Mouse (Mus musculus) lung, postnatal 25 days (tissue): ENCODE results near the gene Bckdk.
A peak's percentile ranks its signal among the peaks of the same experiment; 100 is the strongest.
"Not testable (repeated sequence)": the region's sequence is repeated elsewhere in the genome, so short reads cannot be mapped to it uniquely, and the experiment has no call there.

ENCODE experiments used
- DNase-seq: peaks from one replicate; pipeline ENCODE4 v3.0.0; 2022; ENCODE audit warnings: low spot score

Gene Bckdk

GRCm38 (mm10) chr7:127903971-127904796 is at the start of gene Bckdk:
Bckdk (plus strand) TSS chr7:127904082.
- DNase-seq: peak; percentile 80

DNA sequence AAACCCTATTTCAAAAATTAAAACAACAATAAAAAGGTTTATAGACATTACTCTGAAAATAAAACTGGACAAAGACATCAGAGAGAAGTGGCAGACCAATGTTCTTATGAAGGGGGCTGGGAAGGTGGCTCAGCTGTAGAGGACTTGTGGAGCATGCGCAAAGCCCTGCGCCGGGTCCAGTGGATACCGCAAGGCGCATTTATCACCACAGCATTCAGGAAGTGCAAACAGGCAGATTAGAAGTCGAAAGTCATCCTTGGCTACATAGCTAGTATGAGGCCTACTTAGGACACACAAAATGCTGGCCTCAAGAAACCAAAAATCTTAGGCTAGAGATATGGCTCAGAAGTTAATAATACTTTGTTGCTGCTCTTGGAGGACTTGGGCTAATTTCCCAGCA is 45.6 kb upstream of the Bckdk start:
- DNase-seq: no peak

GRCm38 (mm10) chr7:127866434-127866833 is 37.4 kb upstream of the Bckdk start:
- no peak for DNase-seq

- DNase-seq: no peak
These were observed 36.2 kb upstream of the Bckdk start for GRCm38 (mm10) chr7:127867641-127868040.

DNA sequence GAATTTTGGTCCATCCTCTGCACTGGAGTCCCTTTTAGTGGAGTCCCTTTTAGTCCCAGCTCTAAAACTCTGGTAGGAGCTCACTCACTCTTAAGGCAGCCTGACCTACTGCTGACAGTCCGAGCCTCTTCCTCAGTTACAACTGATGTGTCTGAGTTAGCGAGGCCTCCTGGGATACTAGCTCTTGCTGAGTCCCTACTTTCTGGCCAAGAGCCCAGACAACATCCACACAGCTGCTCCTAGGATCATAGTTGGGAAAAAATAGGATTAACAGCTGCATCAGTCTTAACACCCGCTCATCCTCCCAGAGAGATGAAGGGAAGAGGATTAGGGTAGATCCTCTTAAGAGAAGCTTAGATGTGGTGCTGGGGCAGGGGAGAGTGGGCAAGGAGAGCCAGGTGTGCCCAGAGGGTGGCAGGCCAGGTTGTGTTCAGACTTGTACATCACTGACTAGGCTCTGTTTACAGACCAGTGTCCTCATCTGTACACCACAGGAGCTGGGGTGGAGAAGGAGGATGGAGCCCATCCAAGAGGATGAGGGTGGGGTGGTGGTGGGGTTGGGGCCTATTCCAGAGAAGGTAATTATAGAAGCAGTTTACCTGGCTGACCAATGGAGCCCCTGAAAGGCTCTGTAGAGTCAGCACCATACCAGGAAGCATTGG is 34.6 kb upstream of the Bckdk start:
- no peak for DNase-seq

DNA sequence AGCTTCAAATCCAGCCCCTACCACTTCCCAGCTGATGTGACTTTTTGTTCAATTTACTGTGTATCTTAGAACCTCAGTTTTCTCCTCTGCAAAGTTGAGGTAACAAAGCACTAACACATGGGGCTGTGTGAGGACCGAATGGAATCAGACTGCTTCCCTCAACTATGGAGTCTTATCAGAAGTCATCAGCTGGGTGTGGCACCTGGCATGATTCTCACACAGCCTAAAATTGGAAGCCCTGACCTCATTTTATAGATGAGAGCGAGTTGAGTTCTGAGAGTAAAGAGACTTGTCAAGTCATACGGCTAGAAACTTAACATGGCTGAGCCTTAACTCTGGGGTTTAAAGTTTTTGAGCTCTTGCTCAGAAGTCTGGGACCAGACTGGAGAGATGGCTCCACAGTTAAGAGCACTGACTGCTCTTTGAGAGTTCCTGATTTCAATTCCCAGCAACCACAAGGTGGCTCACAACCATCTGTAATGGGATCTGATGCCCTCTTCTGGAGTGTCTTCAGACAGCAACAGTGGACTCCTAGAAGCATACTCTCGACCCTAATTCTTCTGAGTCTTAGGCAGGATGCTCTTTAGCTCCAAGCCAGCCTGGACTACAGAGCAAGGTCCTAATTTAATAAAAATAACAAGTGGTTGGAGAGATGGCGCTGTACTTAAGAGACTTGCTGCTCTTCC is 33.6 kb upstream of the Bckdk start:
- no peak for DNase-seq

- no peak for DNase-seq
These were observed 28.9 kb upstream of the Bckdk start for GRCm38 (mm10) chr7:127874812-127875626.

DNA sequence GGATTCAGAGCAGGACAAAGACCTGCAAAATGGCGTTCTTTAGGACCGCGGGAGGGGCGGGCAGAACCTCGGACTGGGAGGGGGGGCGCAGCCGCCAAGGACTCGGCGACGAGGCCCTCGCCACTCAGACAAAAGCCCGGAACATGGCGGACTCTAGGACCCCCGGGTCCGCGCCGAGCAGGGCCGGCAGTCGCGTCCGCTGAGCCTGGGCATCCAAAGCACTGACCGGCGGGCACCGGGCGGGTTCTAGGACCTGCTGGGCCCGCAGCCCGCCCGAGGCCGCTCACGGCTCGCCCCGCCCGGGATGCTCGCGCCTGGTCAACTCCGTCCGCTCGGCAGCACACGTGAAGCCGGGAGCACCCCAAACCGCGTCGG is 28.3 kb upstream of the Bckdk start:
- peak; percentile 93 for DNase-seq

GRCm38 (mm10) chr7:127876041-127876466 is 27.8 kb upstream of the Bckdk start, which contains the start of gene Zfp646:
Zfp646 (plus strand) TSS chr7:127876221.
- peak; percentile 71 for DNase-seq

- peak; percentile 92 for DNase-seq
These were observed 27.2 kb upstream of the Bckdk start, which contains the start of gene Zfp668 for GRCm38 (mm10) chr7:127876467-127877348. Zfp668 (minus strand) TSS chr7:127876828.

DNA sequence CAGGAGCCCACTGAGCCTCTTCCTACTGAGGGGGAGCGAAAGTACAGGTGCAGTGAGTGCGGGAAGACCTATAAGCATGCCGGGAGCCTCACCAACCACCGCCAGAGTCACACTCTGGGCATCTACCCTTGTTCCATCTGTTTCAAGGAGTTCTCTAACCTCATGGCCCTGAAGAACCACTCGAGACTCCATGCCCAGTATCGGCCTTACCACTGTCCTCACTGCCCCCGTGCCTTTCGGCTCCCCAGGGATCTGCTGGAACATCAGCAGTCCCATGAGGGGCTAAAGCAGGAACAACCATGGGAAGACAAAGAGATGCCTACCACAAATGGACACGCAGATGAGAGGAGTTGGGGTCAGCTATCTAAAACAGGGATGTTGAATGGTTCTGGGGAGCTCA is 24.6 kb upstream of the Bckdk start:
- DNase-seq: no peak

GRCm38 (mm10) chr7:127880431-127880830 is 23.5 kb upstream of the Bckdk start:
- no peak for DNase-seq

DNA sequence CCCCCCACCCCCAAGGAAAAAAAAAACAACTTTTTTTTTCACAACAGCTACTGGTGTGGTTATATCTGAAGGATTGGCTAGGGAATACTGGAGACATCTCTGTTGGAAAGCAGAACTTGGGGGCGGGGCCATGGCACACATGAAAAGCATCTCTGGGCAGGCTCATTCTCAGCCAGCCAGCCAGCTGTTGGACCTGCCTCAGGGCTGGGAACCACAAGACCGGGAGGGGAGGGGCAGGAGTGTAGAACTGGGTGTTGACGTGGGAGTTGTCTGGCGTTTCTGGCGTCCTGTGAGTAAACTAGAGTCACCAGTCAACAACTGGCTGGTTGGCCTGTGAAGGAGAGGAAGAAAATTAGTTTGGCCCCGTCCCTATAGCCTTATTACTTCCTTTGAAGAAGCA is 17.9 kb upstream of the Bckdk start:
- DNase-seq: peak; percentile 63

GRCm38 (mm10) chr7:127886551-127886950 is 17.3 kb upstream of the Bckdk start:
- DNase-seq: no peak

GRCm38 (mm10) chr7:127887191-127887590 is 16.7 kb upstream of the Bckdk start:
- DNase-seq: no peak

DNA sequence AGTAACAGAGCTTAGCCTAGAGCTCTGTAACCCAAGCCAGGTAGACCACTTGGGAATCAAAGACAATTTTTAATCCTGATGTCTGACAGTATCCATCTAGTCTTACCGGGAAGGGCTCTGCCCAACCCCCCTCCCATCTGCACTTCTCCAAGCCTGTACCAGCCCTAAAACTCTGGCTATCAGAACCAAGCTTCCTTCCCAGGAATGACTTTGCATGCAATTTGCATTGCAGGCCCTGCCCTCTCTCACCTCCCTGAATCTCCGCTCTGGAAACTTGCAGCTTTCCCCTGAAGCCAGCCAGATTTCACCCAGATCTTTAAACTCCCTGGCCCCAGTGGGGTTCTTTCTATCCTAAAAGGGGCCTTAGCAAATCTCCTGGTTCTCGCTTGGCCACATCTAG is 16.1 kb upstream of the Bckdk start:
- no peak for DNase-seq

GRCm38 (mm10) chr7:127888821-127889220 is 15.1 kb upstream of the Bckdk start:
- no peak for DNase-seq

- peak; percentile 31 for DNase-seq
These were observed 13.1 kb upstream of the Bckdk start, which contains the start of gene Prss53 for GRCm38 (mm10) chr7:127890798-127891197. Prss53 (minus strand) TSS chr7:127890970.

DNA sequence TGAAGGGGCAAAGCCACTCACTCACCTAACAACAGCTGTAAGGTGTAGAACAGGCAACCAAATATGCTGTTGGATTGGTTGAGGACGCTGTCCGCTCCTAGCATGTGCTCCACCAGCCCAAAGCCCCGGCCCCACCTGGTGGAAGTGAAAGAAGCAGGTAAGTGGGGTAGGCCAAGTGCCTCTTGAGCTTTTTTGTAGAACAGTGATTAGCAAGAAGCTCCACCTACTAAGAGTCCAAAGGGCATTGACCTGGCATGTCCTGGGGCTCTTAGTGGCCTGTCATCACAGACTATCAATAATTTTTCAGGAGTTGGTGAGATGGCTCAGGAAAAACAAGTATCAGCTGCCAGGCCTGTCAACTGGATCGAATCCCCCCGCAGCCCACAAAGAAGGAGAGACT is 9.4 kb upstream of the Bckdk start:
- peak; percentile 24 for DNase-seq

DNA sequence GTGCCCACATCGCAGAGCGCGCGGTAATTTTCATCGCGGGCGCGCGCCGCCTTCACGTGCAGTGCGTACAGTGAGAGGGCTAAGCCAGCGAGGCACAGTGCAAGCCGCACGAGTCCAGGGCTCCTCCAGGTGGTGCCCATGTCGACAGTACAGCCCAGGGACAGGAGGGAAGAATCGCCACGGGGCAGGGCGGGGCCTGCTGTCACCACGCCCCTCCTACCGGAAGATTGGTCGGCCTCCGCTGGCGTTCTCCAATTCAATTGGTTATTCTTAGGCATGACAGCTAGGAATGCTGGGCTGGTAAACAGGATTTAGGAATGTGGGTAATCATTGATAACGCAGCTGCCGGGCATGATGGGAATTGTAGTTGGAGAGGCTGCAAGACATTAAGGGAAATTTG is 8.4 kb upstream of the Bckdk start, which contains the start of the genes Gm21974 and Vkorc1:
Gene Gm21974, minus strand, starts transcription at position 13 of the 400 bp plus-strand sequence.
Gene Vkorc1, minus strand, starts transcription at position 176 of the 400 bp plus-strand sequence.
- peak; percentile 98 for DNase-seq

DNA sequence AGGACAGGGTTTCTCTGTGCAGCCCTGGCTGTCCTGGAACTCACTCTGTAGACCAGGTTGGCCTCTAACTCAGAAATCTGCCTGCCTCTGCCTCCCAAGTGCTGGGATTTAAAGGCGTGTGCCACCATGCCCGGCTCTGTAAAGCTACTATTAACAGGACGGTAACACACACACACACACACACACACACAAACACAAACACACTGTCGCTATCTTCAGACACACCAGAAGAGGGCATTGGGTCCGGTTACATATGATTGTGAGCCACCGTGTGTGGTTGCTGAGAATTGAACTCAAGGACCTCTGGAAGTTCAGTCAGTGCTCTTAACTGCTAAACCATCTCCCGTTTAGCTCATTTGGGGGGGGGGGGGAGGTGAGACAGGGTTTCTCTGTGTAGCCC is 8.0 kb upstream of the Bckdk start:
- DNase-seq: not testable (repeated sequence)
